Mouse (Mus musculus) kidney, embryonic 14.5 days (tissue): Measurements from ENCODE around the gene Plcg2. TPM values are rescaled to one million over a fixed set of nuclear protein-coding genes. Genes with fewer than 3 reads are reported as not detected.
A peak's percentile ranks its signal among the peaks of the same experiment; 100 is the strongest.

Source experiments
- ATAC-seq: fragments of 200-750 bp; cut with Nextera tagmentation; 2 replicates; pipeline ENCODE4 v1.8.0; 2017; ENCODE audit warnings: moderate number of reproducible peaks, mild to moderate bottlenecking, moderate TSS enrichment, moderate library complexity; ENCODE audit not compliant: low FRiP score, low TSS enrichment
- H3K27ac ChIP-seq: fragments of 300-500 bp; sonication (generic); 2 replicates; pipeline ENCODE4 v1.5.1; 2014; ENCODE audit warnings: low read depth, mild to moderate bottlenecking, low read length, moderate library complexity, mixed read lengths
- H3K27me3 ChIP-seq: fragments of 300-500 bp; sonication (generic); 2 replicates; pipeline ENCODE4 v1.6.1; 2014; ENCODE audit warnings: mild to moderate bottlenecking, low read length; ENCODE audit not compliant: control insufficient read depth, insufficient read depth
- H3K36me3 ChIP-seq: fragments of 300-500 bp; sonication (generic); 2 replicates; pipeline ENCODE4 v1.6.1; 2014; ENCODE audit warnings: low read length, mixed read lengths; ENCODE audit not compliant: control insufficient read depth, insufficient read depth
- H3K4me1 ChIP-seq: fragments of 300-500 bp; sonication (generic); 2 replicates; pipeline ENCODE4 v1.6.1; 2014; ENCODE audit warnings: low read length, mixed read lengths; ENCODE audit not compliant: control insufficient read depth, insufficient read depth
- H3K4me2 ChIP-seq: fragments of 300-500 bp; sonication (generic); replicated peaks from 2 replicates; pipeline ENCODE4 v1.6.1; 2014; ENCODE audit warnings: low read depth, mild to moderate bottlenecking, low read length
- H3K4me3 ChIP-seq: fragments of 300-500 bp; sonication (generic); 2 replicates; pipeline ENCODE4 v1.5.1; 2014; ENCODE audit warnings: mild to moderate bottlenecking, low read length
- H3K9ac ChIP-seq: fragments of 300-500 bp; sonication (generic); 2 replicates; pipeline ENCODE4 v1.6.1; 2014; ENCODE audit warnings: low read depth, mild to moderate bottlenecking, low read length, moderate library complexity
- H3K9me3 ChIP-seq: fragments of 300-500 bp; sonication (generic); 2 replicates; pipeline ENCODE4 v1.6.1; 2016; ENCODE audit warnings: low read length; ENCODE audit not compliant: control insufficient read depth
- WGBS: fragments of 180-500 bp; shearing (Covaris S2); extraction: QIAGEN DNeasy Blood & Tissue Kit; methylation state at CpG from one replicate; pipeline ENCODE4 v1.1.7; 2014; 5-methylcytosine and 5-hydroxymethylcytosine counted together
- polyA plus RNA-seq: library from polyadenylated mRNA; unstranded; fragments of >200 nt; fragmentation: Nextera tagmentation; extraction: Ambion mirVana; gene quantifications from 2 replicates; pipeline ENCODE4 v1.2.1, GENCODE M21; 2014

Gene Plcg2
- 2.6 and 5.0 TPM in 2 replicates for polyA plus RNA-seq

DNA sequence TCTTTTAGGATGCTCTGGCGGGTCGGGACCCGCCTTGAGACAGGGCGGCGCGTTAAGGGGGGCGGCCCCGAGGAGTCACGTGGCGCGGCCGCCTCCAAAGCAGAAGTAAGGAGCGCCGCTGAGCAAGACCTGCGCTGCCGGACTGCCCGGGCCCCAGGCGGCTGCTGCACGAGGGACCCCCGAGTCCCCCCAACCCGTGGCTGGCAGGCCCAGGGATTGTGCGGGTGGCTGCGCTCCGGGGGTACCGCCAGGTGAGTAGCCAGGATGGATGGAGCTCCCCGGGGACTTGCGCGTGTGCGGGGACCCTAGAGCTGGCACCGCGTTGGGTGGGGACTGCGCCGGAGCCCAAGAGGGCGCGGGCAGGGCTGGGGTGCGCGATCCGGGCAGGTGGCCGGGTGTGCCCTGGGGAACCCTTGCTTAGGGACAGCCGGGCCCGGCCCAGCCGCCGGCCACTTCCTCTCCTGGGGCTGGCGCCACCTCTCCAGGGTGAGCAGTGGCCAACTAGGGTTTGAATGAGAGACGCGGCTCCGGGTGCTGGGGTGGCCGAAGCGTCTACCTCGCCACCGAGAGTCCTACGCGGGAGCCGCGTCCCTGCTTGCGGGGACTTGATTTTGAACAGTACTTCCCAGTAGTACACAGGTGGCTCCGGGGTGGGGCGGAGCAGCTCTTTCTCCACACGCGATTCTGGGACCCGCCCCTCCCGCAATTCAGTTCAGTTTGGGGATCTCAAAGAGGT lies at the start of gene Plcg2:
Gene Plcg2 (plus strand): TSS at position 113 of the 736 bp plus-strand sequence.
- Histone ChIP-seq H3K27me3 (peaks cover 17% of the 10 kb centered on the region), H3K9ac (peak within 1 kb of the TSS; percentile 57), H3K9me3 (no peaks in the 10 kb centered on the region), H3K4me3 (peak within 1 kb of the TSS; percentile 50), H3K4me2 (peak within 1 kb of the TSS; percentile 93), H3K4me1 (no peaks in the 10 kb centered on the region), H3K36me3 (no peaks in the 10 kb centered on the region), H3K27ac (no peak within 1 kb of the TSS)
- 0% methylated on average over 46 of the region's 62 CpGs for WGBS
- ATAC-seq: peak; percentile 76

- H3K4me1 ChIP-seq: no peaks in the 10 kb centered on the region
- H3K4me2 ChIP-seq: no peak overlapping the region
- no peak overlapping the region for H3K9ac ChIP-seq
- no peak overlapping the region for H3K27ac ChIP-seq
- H3K4me3 ChIP-seq: no peak overlapping the region
- H3K27me3 ChIP-seq: no peaks in the 10 kb centered on the region
- 83% methylated on average over 9 of the region's 9 CpGs for WGBS
- H3K36me3 ChIP-seq: peaks cover 77% of the 10 kb centered on the region
- H3K9me3 ChIP-seq: no peaks in the 10 kb centered on the region
- ATAC-seq: no peak
Observed at GRCm38 (mm10) chr8:117451072-117451471, 47.0 kb upstream of the Plcg2 start.

GRCm38 (mm10) chr8:117453974-117454373 lies 44.1 kb upstream of the Plcg2 start:
- Histone ChIP-seq H3K9me3 (no peaks in the 10 kb centered on the region), H3K4me2 (no peak overlapping the region), H3K36me3 (peaks cover 72% of the 10 kb centered on the region), H3K4me3 (no peak overlapping the region), H3K27ac (no peak overlapping the region), H3K9ac (no peak overlapping the region), H3K27me3 (no peaks in the 10 kb centered on the region), H3K4me1 (no peaks in the 10 kb centered on the region)
- no peak for ATAC-seq
- WGBS: 80% methylated on average over 6 of the region's 6 CpGs

DNA sequence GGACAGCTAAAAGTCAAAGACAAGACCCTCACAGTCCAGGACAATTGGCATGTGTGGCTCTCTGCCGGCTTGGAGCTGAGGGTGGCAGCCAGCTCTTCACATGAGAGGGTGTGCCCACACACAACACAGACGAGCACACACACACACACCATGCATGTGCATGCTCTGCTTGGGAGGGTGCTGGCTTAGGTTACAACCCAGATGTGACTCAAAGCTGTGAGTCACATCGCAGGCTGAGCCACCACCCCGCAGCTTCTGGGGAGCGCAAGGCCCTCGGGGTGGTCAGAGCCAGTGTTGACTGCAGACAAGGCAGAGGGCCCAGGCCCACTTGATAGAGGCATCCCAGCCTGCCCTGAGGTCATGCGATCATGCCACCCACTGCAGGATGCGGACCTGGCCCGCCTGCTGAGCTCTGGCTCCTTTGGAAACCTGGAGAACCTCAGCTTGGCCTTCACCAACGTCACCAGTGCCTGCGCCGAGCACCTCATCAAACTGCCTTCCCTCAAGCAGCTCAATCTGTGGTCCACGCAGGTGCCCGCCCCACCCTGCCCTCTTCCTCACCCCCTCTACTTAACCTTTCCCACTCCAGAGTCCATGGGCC lies 43.5 kb upstream of the Plcg2 start:
- H3K4me2 ChIP-seq: no peak overlapping the region
- H3K4me1 ChIP-seq: no peaks in the 10 kb centered on the region; the same call in 1 of the 2 replicates
- H3K36me3 ChIP-seq: peaks cover 68% of the 10 kb centered on the region; the same call in 1 of the 2 replicates
- H3K27ac ChIP-seq: no peak overlapping the region
- no peaks in the 10 kb centered on the region for H3K9me3 ChIP-seq
- H3K4me3 ChIP-seq: no peak overlapping the region
- H3K27me3 ChIP-seq: no peaks in the 10 kb centered on the region
- WGBS: 90% methylated on average over 13 of the region's 14 CpGs
- no peak for ATAC-seq
- H3K9ac ChIP-seq: no peak overlapping the region

DNA sequence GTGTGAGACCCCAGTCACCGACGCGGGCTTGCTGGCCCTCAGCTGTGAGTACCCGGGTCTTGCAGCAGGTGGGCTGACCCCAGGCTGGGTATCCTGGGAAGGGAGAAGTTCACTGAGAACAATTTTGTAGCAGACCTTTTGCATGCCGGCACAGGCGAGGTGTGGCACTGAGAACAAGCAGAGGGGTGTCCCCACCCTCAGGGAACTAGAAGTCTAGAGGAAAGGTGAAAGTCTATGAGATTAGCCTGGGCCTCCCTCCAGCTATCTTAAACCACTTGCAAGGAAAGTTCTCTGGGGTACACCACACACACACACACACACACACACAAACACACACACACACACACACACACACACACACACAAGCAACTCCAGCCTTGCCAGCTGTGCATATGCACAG lies 42.4 kb upstream of the Plcg2 start:
- no peak overlapping the region for H3K27ac ChIP-seq
- no peaks in the 10 kb centered on the region; the same call in 1 of the 2 replicates for H3K4me1 ChIP-seq
- no peaks in the 10 kb centered on the region for H3K27me3 ChIP-seq
- no peak overlapping the region for H3K9ac ChIP-seq
- WGBS: 89% methylated on average over 6 of the region's 6 CpGs
- H3K36me3 ChIP-seq: peaks cover 58% of the 10 kb centered on the region; the same call in 1 of the 2 replicates
- no peak for ATAC-seq
- H3K9me3 ChIP-seq: no peaks in the 10 kb centered on the region
- no peak overlapping the region for H3K4me3 ChIP-seq
- H3K4me2 ChIP-seq: no peak overlapping the region

- Histone ChIP-seq H3K9me3 (no peaks in the 10 kb centered on the region), H3K36me3 (peaks cover 36% of the 10 kb centered on the region; the same call in 1 of the 2 replicates), H3K27me3 (no peaks in the 10 kb centered on the region), H3K4me1 (no peaks in the 10 kb centered on the region; the same call in 1 of the 2 replicates), H3K4me3 (no peak overlapping the region), H3K27ac (no peak overlapping the region), H3K9ac (no peak overlapping the region), H3K4me2 (no peak overlapping the region)
- ATAC-seq: peak; percentile 36; the same call in 1 of the 2 replicates
- 57% methylated on average over 5 of the region's 5 CpGs for WGBS
Observed at GRCm38 (mm10) chr8:117458440-117458839, 39.7 kb upstream of the Plcg2 start.

DNA sequence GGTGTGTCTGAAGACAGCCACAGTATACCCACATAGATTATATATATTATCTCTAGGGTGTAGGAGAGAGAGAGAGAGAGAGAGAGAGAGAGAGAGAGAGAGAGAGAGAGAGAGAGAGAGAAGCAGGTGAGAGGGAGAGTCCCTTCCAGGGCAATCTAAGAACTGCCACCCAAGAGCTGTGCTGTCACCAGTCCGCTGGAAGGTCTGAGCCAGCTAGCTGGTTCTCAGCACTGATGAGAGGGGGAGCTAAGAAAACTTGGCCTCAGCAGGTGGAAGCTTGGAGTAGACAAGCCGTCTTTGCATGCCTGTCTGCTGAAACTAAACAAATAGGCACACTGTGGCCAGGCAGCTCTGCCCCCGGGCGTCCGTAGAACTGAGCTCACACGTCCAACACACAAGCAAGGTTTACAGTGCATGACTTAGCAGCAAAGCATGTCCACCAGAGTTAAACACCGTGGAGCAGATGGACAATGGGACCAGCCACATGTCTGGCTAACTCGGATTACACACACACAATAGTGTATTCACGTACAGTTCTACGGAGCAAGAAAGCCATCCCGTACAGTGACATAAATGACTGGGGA lies 35.3 kb upstream of the Plcg2 start:
- Histone ChIP-seq H3K4me2 (no peak overlapping the region), H3K4me1 (no peaks in the 10 kb centered on the region; the same call in 1 of the 2 replicates), H3K36me3 (peaks cover 3% of the 10 kb centered on the region; the same call in 1 of the 2 replicates), H3K9ac (no peak overlapping the region), H3K27me3 (no peaks in the 10 kb centered on the region), H3K4me3 (no peak overlapping the region), H3K27ac (no peak overlapping the region), H3K9me3 (no peaks in the 10 kb centered on the region)
- WGBS: 45% methylated on average over 11 of the region's 11 CpGs
- ATAC-seq: no peak

GRCm38 (mm10) chr8:117464525-117464924 lies 33.6 kb upstream of the Plcg2 start:
- peaks cover under 1% of the 10 kb centered on the region; the same call in 1 of the 2 replicates for H3K4me1 ChIP-seq
- H3K9me3 ChIP-seq: no peaks in the 10 kb centered on the region
- H3K27me3 ChIP-seq: no peaks in the 10 kb centered on the region
- H3K36me3 ChIP-seq: peaks cover 3% of the 10 kb centered on the region; the same call in 1 of the 2 replicates
- no peak overlapping the region for H3K4me2 ChIP-seq
- H3K9ac ChIP-seq: no peak overlapping the region
- no peak for ATAC-seq
- WGBS: 96% methylated on average over 6 of the region's 6 CpGs
- no peak overlapping the region for H3K27ac ChIP-seq
- H3K4me3 ChIP-seq: no peak overlapping the region

- WGBS: 39% methylated on average over 5 of the region's 5 CpGs
- Histone ChIP-seq H3K4me1 (peaks cover 7% of the 10 kb centered on the region), H3K9ac (no peak overlapping the region), H3K4me2 (no peak overlapping the region), H3K9me3 (no peaks in the 10 kb centered on the region), H3K36me3 (0 out of 2 replicates have a peak, but pooled peaks cover 3% of the 10 kb centered on the region), H3K4me3 (no peak overlapping the region), H3K27ac (no peak overlapping the region), H3K27me3 (no peaks in the 10 kb centered on the region)
- ATAC-seq: peak; percentile 58; the same call in 1 of the 2 replicates
Observed at GRCm38 (mm10) chr8:117465250-117465649, 32.8 kb upstream of the Plcg2 start.
